Mouse (Mus musculus) MEL (cell line): ENCODE data around the gene Zfp941. TPM values are rescaled to one million over a fixed set of nuclear protein-coding genes. Genes with fewer than 3 reads are reported as not detected.
A peak's percentile ranks its signal among the peaks of the same experiment; 100 is the strongest.

Source experiments
- DNase-seq: peaks from one replicate; pipeline ENCODE4 v3.0.0; 2011; ENCODE audit warnings: low read depth, low spot score
- H3K27ac ChIP-seq: 2 replicates; pipeline ENCODE4 v1.5.1; 2012; ENCODE audit warnings: low read depth, mild to moderate bottlenecking, control low read depth, low read length, moderate library complexity; ENCODE audit not compliant: control insufficient read depth
- H3K27me3 ChIP-seq, 2 experiments: fragments of 150-350 bp in 1 of 2; sonication (generic) in 1 of 2; 2 replicates each; pipeline ENCODE4 v1.6.1; 2012; ENCODE audit warnings: low read length in 2 of 2, mild to moderate bottlenecking in 2 of 2, improper control_type of control experiment in 1 of 2, moderate library complexity in 1 of 2; ENCODE audit not compliant: insufficient read depth in 2 of 2, control insufficient read depth in 1 of 2
- H3K36me3 ChIP-seq, 2 experiments: 2 replicates each; pipeline ENCODE4 v1.6.1; 2012 to 2014; ENCODE audit warnings: low read length in 2 of 2, improper control_type of control experiment in 1 of 2, inconsistent platforms in 1 of 2, mild to moderate bottlenecking in 1 of 2; ENCODE audit not compliant: insufficient read depth in 2 of 2, control insufficient read depth in 1 of 2
- H3K4me1 ChIP-seq, 2 experiments: fragments of 150-350 bp in 1 of 2; sonication (generic) in 1 of 2; 2 replicates each; pipeline ENCODE4 v1.6.1; 2012; ENCODE audit warnings: low read length in 2 of 2, improper control_type of control experiment in 1 of 2, mild to moderate bottlenecking in 1 of 2; ENCODE audit not compliant: insufficient read depth in 2 of 2, control insufficient read depth in 1 of 2
- H3K4me3 ChIP-seq, 2 experiments: fragments of 150-350 bp in 1 of 2; sonication (generic) in 1 of 2; 2 replicates each; pipeline ENCODE4 v1.5.1; 2012; ENCODE audit warnings: low read depth in 2 of 2, low read length in 2 of 2, mild to moderate bottlenecking in 2 of 2, moderate library complexity in 2 of 2, control low read depth in 1 of 2, improper control_type of control experiment in 1 of 2; ENCODE audit not compliant: control insufficient read depth in 1 of 2, insufficient read depth in 1 of 2
- H3K79me2 ChIP-seq: 2 replicates; pipeline ENCODE4 v1.6.1; 2012; ENCODE audit warnings: mild to moderate bottlenecking, low read length, moderate library complexity; ENCODE audit not compliant: control insufficient read depth, poor library complexity, insufficient read depth
- H3K9ac ChIP-seq: 2 replicates; pipeline ENCODE4 v1.6.1; 2012; ENCODE audit warnings: low read depth, mild to moderate bottlenecking, control low read depth, low read length, moderate library complexity; ENCODE audit not compliant: control insufficient read depth, poor library complexity, severe bottlenecking
- H3K9me3 ChIP-seq: fragments of 150-350 bp; sonication (generic); replicated peaks from 2 replicates; pipeline ENCODE4 v1.6.1; 2012; ENCODE audit warnings: mild to moderate bottlenecking, low read length, improper control_type of control experiment, moderate library complexity; ENCODE audit not compliant: insufficient read depth
- BHLHE40 ChIP-seq: IDR thresholded peaks from 2 replicates; pipeline ENCODE4 v1.6.1; 2012; ENCODE audit warnings: low read depth, mild to moderate bottlenecking, inconsistent platforms, low read length, improper control_type of control experiment, borderline replicate concordance
- CHD1 ChIP-seq: IDR thresholded peaks from 2 replicates; pipeline ENCODE4 v1.6.1; 2012; ENCODE audit warnings: low read depth, mild to moderate bottlenecking, inconsistent platforms, low read length, improper control_type of control experiment
- CHD2 ChIP-seq: IDR thresholded peaks from 2 replicates; pipeline ENCODE4 v1.6.1; 2011; ENCODE audit warnings: low read length, improper control_type of control experiment
- CTCF ChIP-seq, 3 experiments: IDR thresholded peaks in 2 of 3; conservative IDR thresholded peaks in 1 of 3; 2 replicates each; pipeline ENCODE4 v1.5.1; 2011 to 2012; ENCODE audit warnings: low read length in 3 of 3, low read depth in 2 of 3, mild to moderate bottlenecking in 2 of 3, improper control_type of control experiment in 1 of 3, inconsistent platforms in 1 of 3, mixed read lengths in 1 of 3, moderate library complexity in 1 of 3; ENCODE audit not compliant: control insufficient read depth in 1 of 3, insufficient read depth in 1 of 3, poor library complexity in 1 of 3, severe bottlenecking in 1 of 3
- ELF1 ChIP-seq: IDR thresholded peaks from 2 replicates; pipeline ENCODE4 v1.6.1; 2014; ENCODE audit warnings: low read depth, mild to moderate bottlenecking, inconsistent platforms, low read length, improper control_type of control experiment, moderate library complexity
- EP300 ChIP-seq, 2 experiments: IDR thresholded peaks; 2 replicates each; pipeline ENCODE4 v1.6.1; 2011; ENCODE audit warnings: improper control_type of control experiment in 2 of 2, low read length in 2 of 2, low read depth in 1 of 2, mild to moderate bottlenecking in 1 of 2
- ETS1 ChIP-seq: IDR thresholded peaks from 2 replicates; pipeline ENCODE4 v1.6.1; 2012; ENCODE audit warnings: low read depth, mild to moderate bottlenecking, inconsistent platforms, low read length, improper control_type of control experiment, moderate library complexity
- GABPA ChIP-seq: IDR thresholded peaks from 2 replicates; pipeline ENCODE4 v1.6.1; 2012; ENCODE audit warnings: low read depth, mild to moderate bottlenecking, inconsistent platforms, low read length, improper control_type of control experiment, moderate library complexity
- GATA1 ChIP-seq: IDR thresholded peaks from 2 replicates; pipeline ENCODE4 v1.6.1; 2011; ENCODE audit warnings: low read depth, low read length, improper control_type of control experiment
- HCFC1 ChIP-seq: IDR thresholded peaks from 2 replicates; pipeline ENCODE4 v1.6.1; 2012; ENCODE audit warnings: low read depth, mild to moderate bottlenecking, inconsistent platforms, low read length, improper control_type of control experiment, moderate library complexity
- JUND ChIP-seq: IDR thresholded peaks from 2 replicates; pipeline ENCODE4 v1.6.1; 2011; ENCODE audit warnings: low read depth, mild to moderate bottlenecking, improper control_type of control experiment, low read length
- MAFK ChIP-seq: IDR thresholded peaks from 2 replicates; pipeline ENCODE4 v1.6.1; 2011; ENCODE audit warnings: low read depth, mild to moderate bottlenecking, low read length, improper control_type of control experiment, borderline replicate concordance
- MAX ChIP-seq: IDR thresholded peaks from 2 replicates; pipeline ENCODE4 v1.6.1; 2011; ENCODE audit warnings: low read length, improper control_type of control experiment
- MAZ ChIP-seq: IDR thresholded peaks from 2 replicates; pipeline ENCODE4 v1.6.1; 2012; ENCODE audit warnings: low read depth, mild to moderate bottlenecking, inconsistent platforms, low read length, improper control_type of control experiment
- MEF2A ChIP-seq: IDR thresholded peaks from 2 replicates; pipeline ENCODE4 v1.6.1; 2014; ENCODE audit warnings: low read depth, mild to moderate bottlenecking, inconsistent platforms, low read length, improper control_type of control experiment; ENCODE audit not compliant: poor library complexity, insufficient replicate concordance, severe bottlenecking; ENCODE audit errors: extremely low read depth
- MYB ChIP-seq: IDR thresholded peaks from 2 replicates; pipeline ENCODE4 v1.6.1; 2011; ENCODE audit warnings: mild to moderate bottlenecking, low read depth, low read length, improper control_type of control experiment
- MYC ChIP-seq: IDR thresholded peaks from 2 replicates; pipeline ENCODE4 v1.6.1; 2011; ENCODE audit warnings: low read depth, mild to moderate bottlenecking, low read length, improper control_type of control experiment, moderate library complexity
- NELFE ChIP-seq: IDR thresholded peaks from 2 replicates; pipeline ENCODE4 v1.6.1; 2011; ENCODE audit warnings: low read depth, low read length, improper control_type of control experiment
- POLR2A ChIP-seq, 2 experiments: IDR thresholded peaks; 2 replicates each; pipeline ENCODE4 v1.6.1; 2011 to 2012; ENCODE audit warnings: low read length in 2 of 2, mild to moderate bottlenecking in 2 of 2, control low read depth in 1 of 2, improper control_type of control experiment in 1 of 2, low read depth in 1 of 2, moderate library complexity in 1 of 2; ENCODE audit not compliant: control insufficient read depth in 1 of 2, insufficient read depth in 1 of 2, poor library complexity in 1 of 2
- RCOR1 ChIP-seq: IDR thresholded peaks from 2 replicates; pipeline ENCODE4 v1.6.1; 2012; ENCODE audit warnings: low read depth, mild to moderate bottlenecking, inconsistent platforms, low read length, improper control_type of control experiment
- SIN3A ChIP-seq: IDR thresholded peaks from 2 replicates; pipeline ENCODE4 v1.6.1; 2012; ENCODE audit warnings: low read length, improper control_type of control experiment, inconsistent platforms
- TAL1 ChIP-seq: IDR thresholded peaks from 2 replicates; pipeline ENCODE4 v1.6.1; 2012; ENCODE audit warnings: mild to moderate bottlenecking, inconsistent platforms, low read length, moderate library complexity, mixed read lengths
- TBP ChIP-seq: IDR thresholded peaks from 2 replicates; pipeline ENCODE4 v1.8.0; 2011; ENCODE audit warnings: low read depth, low read length, improper control_type of control experiment
- USF1 ChIP-seq: IDR thresholded peaks from 2 replicates; pipeline ENCODE4 v1.6.1; 2014; ENCODE audit warnings: low read depth, mild to moderate bottlenecking, inconsistent platforms, low read length, improper control_type of control experiment, moderate library complexity
- USF2 ChIP-seq, 2 experiments: IDR thresholded peaks; 2 replicates each; pipeline ENCODE4 v1.6.1; 2011 to 2012; ENCODE audit warnings: improper control_type of control experiment in 2 of 2, low read length in 2 of 2, borderline replicate concordance in 1 of 2, inconsistent platforms in 1 of 2, low read depth in 1 of 2, mild to moderate bottlenecking in 1 of 2; ENCODE audit not compliant: insufficient read depth in 1 of 2
- ZC3H11A ChIP-seq: IDR thresholded peaks from 2 replicates; pipeline ENCODE4 v1.6.1; 2012; ENCODE audit warnings: low read depth, mild to moderate bottlenecking, inconsistent platforms, low read length, improper control_type of control experiment
- ZKSCAN1 ChIP-seq: IDR thresholded peaks from 2 replicates; pipeline ENCODE4 v1.6.1; 2012; ENCODE audit warnings: low read depth, mild to moderate bottlenecking, inconsistent platforms, low read length, improper control_type of control experiment, moderate library complexity
- ZMIZ1 ChIP-seq: IDR thresholded peaks from 2 replicates; pipeline ENCODE4 v1.6.1; 2012; ENCODE audit warnings: low read depth, mild to moderate bottlenecking, inconsistent platforms, low read length, improper control_type of control experiment, moderate library complexity
- ZNF384 ChIP-seq: IDR thresholded peaks from 2 replicates; pipeline ENCODE4 v1.6.1; 2012; ENCODE audit warnings: low read depth, mild to moderate bottlenecking, inconsistent platforms, low read length, improper control_type of control experiment
- polyA plus RNA-seq, 2 experiments: library from polyadenylated mRNA; stranded (reverse) in 1 of 2; unstranded in 1 of 2; fragments of >175 nt in 1 of 2; fragments of >200 nt in 1 of 2; gene quantifications; 2 replicates each; pipeline versions ENCODE4 v1.2.1 to v1.2.4; 2012; ENCODE audit warnings: low replicate concordance in 2 of 2, low read depth in 1 of 2; ENCODE audit not compliant: insufficient read length in 2 of 2, insufficient read depth in 1 of 2, missing spikeins in 1 of 2
- total RNA-seq: library from RNA; depleted of rRNA; stranded (reverse); fragments of 300-350 nt; gene quantifications from 2 replicates; pipeline ENCODE4 v1.2.3, GENCODE M21; 2012

Zfp941 gene
- total and polyA plus RNA-seq, 3 experiments, result not detected

DNA sequence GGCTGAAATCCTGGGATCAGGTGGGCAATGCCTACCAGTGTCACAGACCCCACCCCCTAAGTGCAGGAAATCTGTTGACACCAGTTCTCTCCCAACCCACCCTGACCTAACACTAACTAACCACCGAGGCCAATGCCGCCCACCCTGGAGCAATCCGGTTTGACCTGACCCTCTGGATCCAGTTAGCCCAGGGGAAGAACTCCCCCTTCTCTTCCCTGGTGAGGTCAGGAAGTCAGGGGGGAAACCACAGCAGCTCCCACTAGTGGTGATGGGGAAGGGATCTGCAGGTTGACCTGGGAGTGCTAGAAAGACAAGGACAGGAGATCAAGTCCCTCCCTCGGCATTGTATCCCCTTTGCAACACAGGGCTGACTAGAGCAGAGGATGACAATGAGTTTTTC, 23.7 kb upstream of the Zfp941 start:
- no peaks in the 10 kb centered on the region for H3K36me3 ChIP-seq
- DNase-seq, result no peak
- H3K27ac ChIP-seq, result no peak overlapping the region
- H3K9ac ChIP-seq, result no peak overlapping the region
- H3K9me3 ChIP-seq, result no peaks in the 10 kb centered on the region
- no peaks in the 10 kb centered on the region for H3K4me1 ChIP-seq
- no peak for TF ChIP-seq MEF2A
- TF ChIP-seq BHLHE40, result no peak
- peak; percentile 8 to 29 (median 29); a peak in 3 of 6 replicates for TF ChIP-seq CTCF (IDR thresholded peaks at IDR 0.05 in 2 of 3, conservative IDR thresholded peaks at IDR 0.05 in 1 of 3; ENCODE audit: control insufficient read depth in 1 of 3, insufficient read depth in 1 of 3, low read depth in 2 of 3, low read length in 3 of 3, poor library complexity in 1 of 3, severe bottlenecking in 1 of 3)
- TF ChIP-seq, all 39 proteins: peak for 1
- H3K27me3 ChIP-seq, result no peaks in the 10 kb centered on the region; a peak in 1 of 4 replicates
- H3K4me3 ChIP-seq, result no peak overlapping the region
- no peaks in the 10 kb centered on the region for H3K79me2 ChIP-seq

- Histone ChIP-seq H3K9me3 (no peaks in the 10 kb centered on the region), H3K27me3 (no peaks in the 10 kb centered on the region; a peak in 1 of 4 replicates), H3K27ac (no peak within 1 kb of the TSS), H3K4me1 (no peaks in the 10 kb centered on the region), H3K4me3 (no peak within 1 kb of the TSS), H3K9ac (no peak within 1 kb of the TSS), H3K79me2 (no peaks in the 10 kb centered on the region), H3K36me3 (no peaks in the 10 kb centered on the region)
- peak; percentile 86 for DNase-seq
- no peak for TF ChIP-seq ZKSCAN1
- TF ChIP-seq ZC3H11A, result peak; percentile 97
- TF ChIP-seq MYC, result no peak
- TF ChIP-seq BHLHE40, result 0 out of 2 replicates have a peak, but pooled peaks have one; percentile 13
- no peak for TF ChIP-seq MEF2A
- TF ChIP-seq RCOR1, result no peak
- no peak for TF ChIP-seq CHD2
- no peak for TF ChIP-seq USF2 (IDR thresholded peaks at IDR 0.05; ENCODE audit: borderline replicate concordance in 1 of 2, insufficient read depth in 1 of 2, low read depth in 1 of 2, low read length in 2 of 2)
- TF ChIP-seq ETS1, result no peak
- TF ChIP-seq GABPA, result no peak
- no peak for TF ChIP-seq TBP
- no peak for TF ChIP-seq MYB
- TF ChIP-seq SIN3A, result peak; percentile 35; the same call in 1 of the 2 replicates
- TF ChIP-seq CHD1, result no peak
- no peak for TF ChIP-seq MAX
- no peak for TF ChIP-seq MAFK
- no peak for TF ChIP-seq NELFE
- TF ChIP-seq ELF1, result no peak
- TF ChIP-seq JUND, result no peak
- TF ChIP-seq GATA1, result no peak
- peak; percentile 67 to 97 (median 94) for TF ChIP-seq CTCF (IDR thresholded peaks at IDR 0.05 in 2 of 3, conservative IDR thresholded peaks at IDR 0.05 in 1 of 3; ENCODE audit: control insufficient read depth in 1 of 3, insufficient read depth in 1 of 3, low read depth in 2 of 3, low read length in 3 of 3, poor library complexity in 1 of 3, severe bottlenecking in 1 of 3)
- TF ChIP-seq POLR2A (IDR thresholded peaks at IDR 0.05; ENCODE audit: control insufficient read depth in 1 of 2, insufficient read depth in 1 of 2, low read depth in 1 of 2, low read length in 2 of 2, poor library complexity in 1 of 2), result no peak
- no peak for TF ChIP-seq USF1
- no peak for TF ChIP-seq TAL1
- no peak for TF ChIP-seq ZMIZ1
- no peak for TF ChIP-seq EP300 (IDR thresholded peaks at IDR 0.05; ENCODE audit: low read depth in 1 of 2, low read length in 2 of 2)
- no peak for TF ChIP-seq ZNF384
- no peak for TF ChIP-seq MAZ
- TF ChIP-seq HCFC1, result no peak
These were observed 23.1 kb upstream of the Zfp941 start, which contains the start of gene Scgb1c1 for GRCm38 (mm10) chr7:140844905-140845665. TSS of gene Scgb1c1 (plus strand) at chr7:140845547.
